Mouse (Mus musculus): ENCODE data around the gene Phlda1. TPM values are rescaled to one million over a fixed set of nuclear protein-coding genes. Genes with fewer than 3 reads are reported as not detected.

The Phlda1 gene
- total and polyA plus RNA-seq, 3 experiments, result 2.6 to 43.1 (median 17.4) TPM

DNA sequence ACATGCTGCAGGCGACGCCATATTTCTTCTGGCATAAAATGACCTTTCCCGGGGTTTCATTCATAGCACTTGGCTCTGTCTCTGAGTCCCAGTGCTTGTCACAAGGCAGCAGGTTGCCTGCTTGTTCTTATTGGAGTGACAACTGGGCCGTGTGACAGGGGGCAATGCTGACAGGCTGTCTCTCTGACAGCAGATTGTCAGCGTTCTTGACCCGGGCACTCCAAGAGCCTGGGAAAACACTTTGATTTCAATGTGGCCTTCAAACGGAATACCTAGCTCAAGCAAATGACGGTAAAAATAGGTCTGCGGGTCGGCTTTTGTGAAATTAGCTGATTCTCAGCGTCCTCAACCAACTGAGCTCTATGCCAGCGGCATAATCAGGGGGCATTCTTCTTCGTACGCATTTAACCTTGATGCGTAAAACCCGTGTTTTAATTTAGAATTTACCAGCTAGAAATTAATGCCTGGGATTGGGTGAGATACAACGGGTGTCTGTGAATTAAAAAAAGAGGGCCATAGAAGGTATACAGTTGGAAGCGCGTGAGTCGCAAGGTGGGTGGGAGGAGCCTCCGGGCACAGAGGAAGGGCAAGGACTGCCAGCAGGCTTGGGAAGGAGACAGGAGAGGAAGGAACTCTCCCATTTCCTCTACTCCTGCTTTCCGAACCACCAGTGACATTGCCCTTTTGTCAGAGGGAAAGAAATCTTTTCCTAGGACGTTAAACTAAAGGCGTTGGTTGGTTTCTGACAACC, 13.7 kb downstream of the Phlda1 start:
- Histone ChIP-seq H3K4me3 (ENCODE audit: low read depth, low read length) (no peak overlapping the region), H3K36me3 (replicated peaks) (no peaks in the 10 kb centered on the region), H3K9me3 (replicated peaks) (no peaks in the 10 kb centered on the region), H3K4me1 (ENCODE audit: insufficient read depth, low read depth, low read length) (peaks cover 23% of the 10 kb centered on the region), H3K27me3 (ENCODE audit: insufficient read depth, low read length) (peaks cover 61% of the 10 kb centered on the region)
- DNase-seq (ENCODE audit: low spot score) (no peak), ATAC-seq (ENCODE audit: extremely low read depth, insufficient number of reproducible peaks, low FRiP score, poor library complexity, severe bottlenecking) (no peak)
- TF ChIP-seq POLR2AphosphoS5 (IDR thresholded peaks at IDR 0.05; ENCODE audit: insufficient replicate concordance, low read depth, low read length) (no peak), GATA2 (IDR thresholded peaks at IDR 0.05; ENCODE audit: borderline replicate concordance, low read depth, low read length) (no peak), TAL1 (conservative IDR thresholded peaks at IDR 0.05; ENCODE audit: low read depth, low read length) (no peak), CTCF (IDR thresholded peaks at IDR 0.05; ENCODE audit: low read depth, low read length) (no peak), GATA1 (IDR thresholded peaks at IDR 0.05; ENCODE audit: borderline replicate concordance, low read length) (no peak)

DNA sequence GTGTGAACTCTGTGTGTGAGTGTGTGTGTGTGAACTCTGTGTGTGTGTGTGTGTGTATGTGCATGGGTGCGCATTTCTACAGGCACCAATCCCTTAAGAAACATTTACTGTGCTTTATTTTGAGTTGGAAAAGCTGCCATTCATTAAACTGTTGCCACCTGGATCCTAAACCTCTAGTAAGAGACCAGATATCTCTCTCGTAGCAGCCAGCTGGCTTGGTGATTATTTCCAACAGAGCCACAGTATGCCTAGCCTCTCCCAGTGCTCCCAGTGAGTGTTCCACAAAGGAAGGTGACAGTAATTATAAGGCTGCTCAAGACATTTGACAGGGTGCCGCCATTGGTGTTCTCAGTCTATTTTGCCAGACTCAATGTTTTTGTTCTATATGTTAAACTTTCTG, 14.5 kb downstream of the Phlda1 start:
- TF ChIP-seq POLR2AphosphoS5 (IDR thresholded peaks at IDR 0.05; ENCODE audit: insufficient replicate concordance, low read depth, low read length) (no peak), GATA1 (IDR thresholded peaks at IDR 0.05; ENCODE audit: borderline replicate concordance, low read length) (no peak), TAL1 (conservative IDR thresholded peaks at IDR 0.05; ENCODE audit: low read depth, low read length) (no peak), CTCF (IDR thresholded peaks at IDR 0.05; ENCODE audit: low read depth, low read length) (no peak), GATA2 (IDR thresholded peaks at IDR 0.05; ENCODE audit: borderline replicate concordance, low read depth, low read length) (no peak)
- Histone ChIP-seq H3K4me3 (ENCODE audit: low read depth, low read length) (no peak overlapping the region), H3K36me3 (replicated peaks) (no peaks in the 10 kb centered on the region), H3K4me1 (ENCODE audit: insufficient read depth, low read depth, low read length) (peaks cover 15% of the 10 kb centered on the region), H3K9me3 (replicated peaks) (no peaks in the 10 kb centered on the region), H3K27me3 (ENCODE audit: insufficient read depth, low read length) (peaks cover 62% of the 10 kb centered on the region)
- ATAC-seq (ENCODE audit: extremely low read depth, insufficient number of reproducible peaks, low FRiP score, poor library complexity, severe bottlenecking) (no peak), DNase-seq (ENCODE audit: low spot score) (no peak)

DNA sequence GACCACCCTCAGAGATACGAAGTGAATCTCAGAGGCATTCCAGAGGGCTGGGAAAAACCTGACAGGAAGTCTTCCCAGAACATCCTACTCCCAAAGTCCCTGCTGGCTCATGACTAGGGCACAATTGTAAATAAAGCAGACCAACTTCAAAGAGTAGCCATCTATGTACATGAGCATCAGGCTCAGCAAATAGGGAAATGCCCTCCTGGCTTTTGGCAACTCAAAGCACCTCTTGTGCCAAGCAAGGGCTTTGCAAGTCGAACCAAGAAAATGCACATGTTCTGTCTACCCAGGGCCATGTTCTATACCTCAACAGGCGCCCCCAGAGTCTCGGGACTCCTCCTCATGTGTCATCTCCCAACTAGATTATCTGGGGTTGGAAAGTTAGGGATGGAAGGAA, 15.6 kb downstream of the Phlda1 start:
- Histone ChIP-seq H3K27me3 (ENCODE audit: insufficient read depth, low read length) (peaks cover 58% of the 10 kb centered on the region), H3K4me1 (ENCODE audit: insufficient read depth, low read depth, low read length) (peaks cover 6% of the 10 kb centered on the region), H3K36me3 (replicated peaks) (no peaks in the 10 kb centered on the region), H3K9me3 (replicated peaks) (no peaks in the 10 kb centered on the region), H3K4me3 (ENCODE audit: low read depth, low read length) (no peak overlapping the region)
- ATAC-seq (ENCODE audit: extremely low read depth, insufficient number of reproducible peaks, low FRiP score, poor library complexity, severe bottlenecking), result no peak
- no peak for DNase-seq (ENCODE audit: low spot score)
- TF ChIP-seq POLR2AphosphoS5 (IDR thresholded peaks at IDR 0.05; ENCODE audit: insufficient replicate concordance, low read depth, low read length) (no peak), TAL1 (conservative IDR thresholded peaks at IDR 0.05; ENCODE audit: low read depth, low read length) (no peak), GATA2 (IDR thresholded peaks at IDR 0.05; ENCODE audit: borderline replicate concordance, low read depth, low read length) (no peak), GATA1 (IDR thresholded peaks at IDR 0.05; ENCODE audit: borderline replicate concordance, low read length) (no peak), CTCF (IDR thresholded peaks at IDR 0.05; ENCODE audit: low read depth, low read length) (no peak)

DNA sequence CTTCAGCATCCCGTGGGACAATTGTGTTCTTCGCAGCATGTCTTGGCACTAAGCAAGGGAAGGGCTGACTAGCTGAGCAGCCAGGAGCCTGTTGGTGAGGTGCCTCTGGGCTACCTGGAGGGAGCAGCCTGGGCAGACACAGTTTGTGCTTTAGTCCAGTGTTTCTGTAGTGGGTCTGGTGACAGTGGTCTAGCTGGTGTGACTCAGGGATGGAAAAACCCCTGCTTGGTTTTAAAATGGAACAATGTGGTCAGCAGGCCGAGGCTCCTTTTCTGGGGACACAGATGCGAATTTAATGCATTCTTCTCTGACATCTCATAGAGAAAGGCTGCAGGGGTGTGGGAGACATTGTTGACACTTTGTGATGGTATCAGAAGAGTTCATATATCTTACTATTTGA, 16.1 kb downstream of the Phlda1 start:
- Histone ChIP-seq H3K36me3 (replicated peaks) (no peaks in the 10 kb centered on the region), H3K4me1 (ENCODE audit: insufficient read depth, low read depth, low read length) (peaks cover 5% of the 10 kb centered on the region; the same call in 1 of the 2 replicates), H3K9me3 (replicated peaks) (no peaks in the 10 kb centered on the region), H3K27me3 (ENCODE audit: insufficient read depth, low read length) (peaks cover 56% of the 10 kb centered on the region), H3K4me3 (ENCODE audit: low read depth, low read length) (no peak overlapping the region)
- ATAC-seq (ENCODE audit: extremely low read depth, insufficient number of reproducible peaks, low FRiP score, poor library complexity, severe bottlenecking) (no peak), DNase-seq (ENCODE audit: low spot score) (no peak)
- TF ChIP-seq TAL1 (conservative IDR thresholded peaks at IDR 0.05; ENCODE audit: low read depth, low read length), result no peak
- no peak for TF ChIP-seq CTCF (IDR thresholded peaks at IDR 0.05; ENCODE audit: low read depth, low read length)
- no peak for TF ChIP-seq GATA2 (IDR thresholded peaks at IDR 0.05; ENCODE audit: borderline replicate concordance, low read depth, low read length)
- TF ChIP-seq GATA1 (IDR thresholded peaks at IDR 0.05; ENCODE audit: borderline replicate concordance, low read length), result no peak
- no peak for TF ChIP-seq POLR2AphosphoS5 (IDR thresholded peaks at IDR 0.05; ENCODE audit: insufficient replicate concordance, low read depth, low read length)

DNA sequence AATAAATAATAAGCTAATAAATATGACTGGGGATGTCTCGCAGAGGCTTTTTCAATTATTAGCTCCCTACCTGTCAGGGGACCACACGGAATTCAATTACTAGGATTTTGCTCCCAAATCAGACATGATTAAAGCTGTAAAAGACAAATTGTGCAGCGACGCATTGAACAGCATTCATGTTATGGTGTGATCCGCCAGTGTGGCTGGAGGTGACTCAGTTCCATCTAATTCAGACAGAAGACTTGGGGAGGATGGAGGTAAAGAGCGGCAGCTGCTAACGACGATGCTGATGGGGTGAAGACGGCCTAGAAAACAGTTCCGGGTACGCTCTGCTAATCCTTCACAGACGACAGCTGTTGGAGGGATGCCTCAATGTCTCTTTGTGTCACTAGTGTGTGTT, 17.8 kb downstream of the Phlda1 start:
- no peak for DNase-seq (ENCODE audit: low spot score)

DNA sequence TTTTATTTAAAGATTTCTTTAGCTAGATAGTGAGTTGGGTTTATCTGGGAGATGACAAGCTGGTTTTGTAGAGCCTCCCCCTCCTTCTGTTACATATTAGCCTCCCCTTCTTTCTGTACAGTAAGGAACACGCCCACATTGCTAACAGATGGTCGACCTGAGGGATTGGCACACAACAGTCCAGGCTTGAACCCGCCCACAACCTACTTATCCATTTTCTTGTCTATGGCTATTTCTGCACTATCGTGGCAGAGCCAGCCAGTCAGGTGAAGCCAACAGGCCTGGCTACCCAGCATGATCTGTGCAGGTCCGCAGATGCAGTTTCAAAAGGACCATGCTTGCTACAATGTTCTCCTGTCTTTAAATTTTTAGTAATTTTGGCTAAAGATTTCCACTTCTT, 21.0 kb downstream of the Phlda1 start:
- no peaks in the 10 kb centered on the region for H3K9me3 ChIP-seq (replicated peaks)
- no peak for ATAC-seq (ENCODE audit: extremely low read depth, insufficient number of reproducible peaks, low FRiP score, poor library complexity, severe bottlenecking)
- peaks cover 6% of the 10 kb centered on the region for H3K4me1 ChIP-seq (ENCODE audit: insufficient read depth, low read depth, low read length)
- no peak overlapping the region for H3K4me3 ChIP-seq (ENCODE audit: low read depth, low read length)
- TF ChIP-seq POLR2AphosphoS5 (IDR thresholded peaks at IDR 0.05; ENCODE audit: insufficient replicate concordance, low read depth, low read length) (no peak), CTCF (IDR thresholded peaks at IDR 0.05; ENCODE audit: low read depth, low read length) (no peak), TAL1 (conservative IDR thresholded peaks at IDR 0.05; ENCODE audit: low read depth, low read length) (no peak), GATA2 (IDR thresholded peaks at IDR 0.05; ENCODE audit: borderline replicate concordance, low read depth, low read length) (no peak), GATA1 (IDR thresholded peaks at IDR 0.05; ENCODE audit: borderline replicate concordance, low read length) (no peak)
- DNase-seq (ENCODE audit: low spot score), result no peak
- no peaks in the 10 kb centered on the region for H3K36me3 ChIP-seq (replicated peaks)
- H3K27me3 ChIP-seq (ENCODE audit: insufficient read depth, low read length), result peaks cover 55% of the 10 kb centered on the region

More for the DNA sequence above, 17.8 kb downstream of the Phlda1 start:
- no peak for ATAC-seq (ENCODE audit: extremely low read depth, insufficient number of reproducible peaks, low FRiP score, poor library complexity, severe bottlenecking)
- no peaks in the 10 kb centered on the region for H3K36me3 ChIP-seq (replicated peaks)
- H3K4me1 ChIP-seq (ENCODE audit: insufficient read depth, low read depth, low read length), result peaks cover 6% of the 10 kb centered on the region
- H3K27me3 ChIP-seq (ENCODE audit: insufficient read depth, low read length), result peaks cover 58% of the 10 kb centered on the region
- H3K4me3 ChIP-seq (ENCODE audit: low read depth, low read length), result no peak overlapping the region
- TF ChIP-seq TAL1 (conservative IDR thresholded peaks at IDR 0.05; ENCODE audit: low read depth, low read length) (no peak), CTCF (IDR thresholded peaks at IDR 0.05; ENCODE audit: low read depth, low read length) (no peak), GATA1 (IDR thresholded peaks at IDR 0.05; ENCODE audit: borderline replicate concordance, low read length) (no peak), POLR2AphosphoS5 (IDR thresholded peaks at IDR 0.05; ENCODE audit: insufficient replicate concordance, low read depth, low read length) (no peak), GATA2 (IDR thresholded peaks at IDR 0.05; ENCODE audit: borderline replicate concordance, low read depth, low read length) (no peak)
- no peaks in the 10 kb centered on the region for H3K9me3 ChIP-seq (replicated peaks)

All from G1E (cell line).